Mouse (Mus musculus): ENCODE results near the gene Lefty1.
"Not testable (repeated sequence)": the region's sequence is repeated elsewhere in the genome, so short reads cannot be mapped to it uniquely, and the experiment has no call there.

Gene Lefty1

GRCm38 (mm10) chr1:180934467-180935419, at the start of gene Lefty1:
Lefty1 (plus strand) TSS chr1:180935022.
- DNase-seq (ENCODE audit: low read depth, low spot score), result no peak

GRCm38 (mm10) chr1:180888556-180889042, 46.2 kb upstream of the Lefty1 start:
- DNase-seq (ENCODE audit: low read depth, low spot score), result no peak

- no peak for DNase-seq (ENCODE audit: low read depth, low spot score)
These were observed 45.6 kb upstream of the Lefty1 start for GRCm38 (mm10) chr1:180889172-180889571.

GRCm38 (mm10) chr1:180889841-180890240, 45.0 kb upstream of the Lefty1 start:
- DNase-seq (ENCODE audit: low read depth, low spot score), result peak; percentile 55

GRCm38 (mm10) chr1:180892808-180893207, 42.0 kb upstream of the Lefty1 start, which contains the start of gene Lefty2:
Lefty2 (plus strand) TSS chr1:180893108.
- no peak for DNase-seq (ENCODE audit: low read depth, low spot score)

- not testable (repeated sequence) for DNase-seq (ENCODE audit: low read depth, low spot score)
These were observed 40.5 kb upstream of the Lefty1 start for GRCm38 (mm10) chr1:180894088-180894987.

- DNase-seq (ENCODE audit: low read depth, low spot score), result peak; percentile 81
These were observed 33.7 kb upstream of the Lefty1 start for GRCm38 (mm10) chr1:180901107-180901506.

- no peak for DNase-seq (ENCODE audit: low read depth, low spot score)
These were observed 31.9 kb upstream of the Lefty1 start for GRCm38 (mm10) chr1:180902915-180903314.

GRCm38 (mm10) chr1:180903666-180904038, 31.2 kb upstream of the Lefty1 start:
- no peak for DNase-seq (ENCODE audit: low read depth, low spot score)

GRCm38 (mm10) chr1:180904039-180904814, 30.6 kb upstream of the Lefty1 start, which contains the start of gene Pycr2:
Pycr2 (plus strand) TSS chr1:180904293.
- DNase-seq (ENCODE audit: low read depth, low spot score), result peak; percentile 97

- DNase-seq (ENCODE audit: low read depth, low spot score), result no peak
These were observed 30.1 kb upstream of the Lefty1 start for GRCm38 (mm10) chr1:180904815-180905080.

- no peak for DNase-seq (ENCODE audit: low read depth, low spot score)
These were observed 29.5 kb upstream of the Lefty1 start for GRCm38 (mm10) chr1:180905307-180905706.

- DNase-seq (ENCODE audit: low read depth, low spot score), result no peak
These were observed 28.9 kb upstream of the Lefty1 start for GRCm38 (mm10) chr1:180905876-180906275.

- DNase-seq (ENCODE audit: low read depth, low spot score), result peak; percentile 47
These were observed 28.2 kb upstream of the Lefty1 start for GRCm38 (mm10) chr1:180906461-180907147.

GRCm38 (mm10) chr1:180911138-180911537, 23.7 kb upstream of the Lefty1 start:
- no peak for DNase-seq (ENCODE audit: low read depth, low spot score)

GRCm38 (mm10) chr1:180911653-180912287, 23.1 kb upstream of the Lefty1 start:
- DNase-seq (ENCODE audit: low read depth, low spot score), result peak; percentile 76

GRCm38 (mm10) chr1:180912792-180913191, 22.0 kb upstream of the Lefty1 start:
- DNase-seq (ENCODE audit: low read depth, low spot score), result peak; percentile 28

GRCm38 (mm10) chr1:180913797-180914196, 21.0 kb upstream of the Lefty1 start:
- DNase-seq (ENCODE audit: low read depth, low spot score), result no peak

- DNase-seq (ENCODE audit: low read depth, low spot score), result peak; percentile 70
These were observed 18.4 kb upstream of the Lefty1 start for GRCm38 (mm10) chr1:180916425-180916824.

GRCm38 (mm10) chr1:180917053-180917452, 17.8 kb upstream of the Lefty1 start:
- DNase-seq (ENCODE audit: low read depth, low spot score), result no peak

Measured in CD4-positive, CD25-positive, alpha-beta regulatory T cell, adult 2 months (primary cell).